In the genomic region with DNA sequence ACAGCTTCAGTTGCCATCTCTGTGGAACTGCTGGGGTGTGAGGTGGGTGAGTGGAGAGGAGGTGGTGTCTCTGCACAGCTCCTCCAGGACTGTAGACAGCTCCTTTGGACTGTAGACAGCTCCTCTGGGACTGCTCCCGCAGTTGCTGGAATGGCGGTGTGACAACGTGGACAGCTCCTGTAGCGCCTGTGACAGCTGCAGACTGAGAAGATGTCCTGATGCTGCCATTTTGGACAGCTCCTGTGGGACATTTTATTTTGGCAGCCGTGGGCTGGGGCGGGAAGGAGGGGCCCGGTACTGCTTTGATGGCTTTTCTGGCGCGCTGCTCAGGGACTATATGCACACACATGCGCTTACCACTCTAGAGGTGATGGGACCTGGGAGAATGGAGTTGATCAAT, we compare ENCODE assay signal across 12 mouse cellular contexts. TPM values are rescaled to one million over a fixed set of nuclear protein-coding genes. Genes with fewer than 3 reads are reported as not detected.
DNase-seq lines count a peak whose midpoint lies in the region; ATAC-seq and TF ChIP-seq lines count a peak whose summit lies in the region.
"Had no signal": no experiment of that assay in that cellular context is flagged by ENCODE, and none has a peak within 500 bp of the region (broad histone marks: within the 10 kb centered on the region; RNA-seq: fewer than 3 reads in every experiment).

No protein-coding gene starts in this region.

- no peak for ATAC-seq in intestine, postnatal 0 days
- ATAC-seq in intestine, embryonic 15.5 days = no peak
- no peak for ATAC-seq in liver, embryonic 12.5 days
- ATAC-seq in midbrain, embryonic 14.5 days (ENCODE audit: low FRiP score, low TSS enrichment) = no peak

- no peak overlapping the region for H3K9ac ChIP-seq in intestine, postnatal 0 days (ENCODE audit: low read depth, low read length)
- no peak overlapping the region for H3K9ac ChIP-seq in intestine, embryonic 15.5 days
- H3K9ac ChIP-seq in liver, embryonic 12.5 days = no peak overlapping the region
- no peak overlapping the region for H3K9ac ChIP-seq in midbrain, embryonic 14.5 days (replicated peaks; ENCODE audit: low read length)
- H3K9ac ChIP-seq: embryonic facial prominence, embryonic 13.5 days; stomach, embryonic 15.5 days had no signal

- no peaks in the 10 kb centered on the region; the same call in 1 of the 2 replicates for H3K4me1 ChIP-seq in intestine, postnatal 0 days (replicated peaks; ENCODE audit: control insufficient read depth, insufficient read depth, low read length)
- peaks cover 7% of the 10 kb centered on the region for H3K4me1 ChIP-seq in intestine, embryonic 15.5 days (replicated peaks)
- H3K4me1 ChIP-seq in E14TG2a.4 (replicated peaks; ENCODE audit: low read depth, low read length) = peaks cover 41% of the 10 kb centered on the region
- peaks cover 33% of the 10 kb centered on the region for H3K4me1 ChIP-seq in liver, embryonic 12.5 days
- H3K4me1 ChIP-seq in midbrain, embryonic 14.5 days (ENCODE audit: control insufficient read depth, insufficient read depth, low read length) = peaks cover 11% of the 10 kb centered on the region

- no peak overlapping the region for H3K27ac ChIP-seq in intestine, postnatal 0 days (ENCODE audit: low read depth, low read length)
- no peak overlapping the region for H3K27ac ChIP-seq in intestine, embryonic 15.5 days
- no peak overlapping the region for H3K27ac ChIP-seq in liver, embryonic 12.5 days
- no peak overlapping the region for H3K27ac ChIP-seq in midbrain, embryonic 14.5 days (replicated peaks; ENCODE audit: low read depth, low read length)
- H3K27ac ChIP-seq: embryonic facial prominence, embryonic 13.5 days; forebrain, embryonic 10.5 days; stomach, embryonic 15.5 days had no signal

- no peak overlapping the region for H3K4me3 ChIP-seq in intestine, postnatal 0 days (ENCODE audit: low read depth, low read length)
- H3K4me3 ChIP-seq in intestine, embryonic 15.5 days (replicated peaks) = no peak overlapping the region
- peak overlapping the region; percentile 43; the same call in 1 of the 2 replicates for H3K4me3 ChIP-seq in E14TG2a.4 (replicated peaks; ENCODE audit: low read length)
- no peak overlapping the region for H3K4me3 ChIP-seq in liver, embryonic 12.5 days
- no peak overlapping the region for H3K4me3 ChIP-seq in midbrain, embryonic 14.5 days (replicated peaks; ENCODE audit: low read depth, low read length)
- H3K4me3 ChIP-seq: embryonic facial prominence, embryonic 13.5 days; forebrain, embryonic 10.5 days; stomach, embryonic 15.5 days had no signal

- peak; percentile 4 for DNase-seq in embryo, embryonic 10.5 days (ENCODE audit: low spot score)
- no peak for DNase-seq in embryo, embryonic 9.5 days (ENCODE audit: extremely low spot score)
- no peak for DNase-seq in midbrain, embryonic 14.5 days
- DNase-seq in adipocyte (ENCODE audit: low spot score) = no peak
- DNase-seq: cerebellum, adult 9-10 months had no signal

- no peaks in the 10 kb centered on the region for H3K36me3 ChIP-seq in intestine, postnatal 0 days (ENCODE audit: control insufficient read depth, insufficient read depth)
- no peaks in the 10 kb centered on the region for H3K36me3 ChIP-seq in intestine, embryonic 15.5 days
- no peaks in the 10 kb centered on the region for H3K36me3 ChIP-seq in E14TG2a.4 (ENCODE audit: insufficient read depth, low read length)
- H3K36me3 ChIP-seq in liver, embryonic 12.5 days = no peaks in the 10 kb centered on the region
- no peaks in the 10 kb centered on the region for H3K36me3 ChIP-seq in midbrain, embryonic 14.5 days (ENCODE audit: control insufficient read depth, insufficient read depth, low read length)
- H3K36me3 ChIP-seq: embryonic facial prominence, embryonic 13.5 days; forebrain, embryonic 10.5 days; stomach, embryonic 15.5 days had no signal

- 42% methylated on average over 10 of the region's 10 CpGs for WGBS in intestine, postnatal 0 days
- whole genome bisulfite sequencing in intestine, embryonic 15.5 days = 47% methylated on average over 10 of the region's 10 CpGs
- WGBS in liver, embryonic 12.5 days (ENCODE audit: insufficient replicate concordance) = 50% methylated on average over 10 of the region's 10 CpGs
- 68% methylated on average over 10 of the region's 10 CpGs for WGBS in midbrain, embryonic 14.5 days

- no peaks in the 10 kb centered on the region for H3K27me3 ChIP-seq in intestine, postnatal 0 days (replicated peaks; ENCODE audit: control insufficient read depth, insufficient read depth, low read length)
- no peaks in the 10 kb centered on the region for H3K27me3 ChIP-seq in intestine, embryonic 15.5 days (replicated peaks)
- peaks cover 2% of the 10 kb centered on the region for H3K27me3 ChIP-seq in E14TG2a.4 (ENCODE audit: insufficient read depth, low read length)
- H3K27me3 ChIP-seq in liver, embryonic 12.5 days (replicated peaks) = no peaks in the 10 kb centered on the region; the same call in 1 of the 2 replicates
- H3K27me3 ChIP-seq in midbrain, embryonic 14.5 days (ENCODE audit: control insufficient read depth, insufficient read depth, low read length) = no peaks in the 10 kb centered on the region
- H3K27me3 ChIP-seq: embryonic facial prominence, embryonic 13.5 days; stomach, embryonic 15.5 days had no signal

- H3K9me3 ChIP-seq in intestine, postnatal 0 days (ENCODE audit: control insufficient read depth) = no peaks in the 10 kb centered on the region
- no peaks in the 10 kb centered on the region for H3K9me3 ChIP-seq in intestine, embryonic 15.5 days
- H3K9me3 ChIP-seq in E14TG2a.4 (ENCODE audit: low read length) = no peaks in the 10 kb centered on the region
- H3K9me3 ChIP-seq in liver, embryonic 12.5 days (replicated peaks) = no peaks in the 10 kb centered on the region
- H3K9me3 ChIP-seq in midbrain, embryonic 14.5 days (ENCODE audit: control insufficient read depth, low read length) = no peaks in the 10 kb centered on the region
- H3K9me3 ChIP-seq: embryonic facial prominence, embryonic 13.5 days; forebrain, embryonic 10.5 days; stomach, embryonic 15.5 days had no signal

- TF ChIP-seq CTCF in intestine, postnatal 0 days (IDR thresholded peaks at IDR 0.05; ENCODE audit: low read depth) = no peak
- no peak for TF ChIP-seq CTCF in E14TG2a.4 (conservative IDR thresholded peaks at IDR 0.05; ENCODE audit: low read length)

- peak overlapping the region; percentile 13; the same call in 1 of the 2 replicates for H3K4me2 ChIP-seq in intestine, postnatal 0 days (replicated peaks; ENCODE audit: low read depth)
- no peak overlapping the region for H3K4me2 ChIP-seq in intestine, embryonic 15.5 days (replicated peaks)
- H3K4me2 ChIP-seq in liver, embryonic 12.5 days = peak overlapping the region; percentile 49
- H3K4me2 ChIP-seq in midbrain, embryonic 14.5 days (ENCODE audit: low read length) = no peak overlapping the region

RNA-seq across cellular contexts. Expression of a gene that starts 3.3 kb away (rescaled TPM):
- 125 and 136 TPM in 2 replicates for polyA plus RNA-seq in intestine, postnatal 0 days (2015; fragmentation: Nextera tagmentation; extraction: Ambion mirVana)
- polyA plus RNA-seq in intestine, embryonic 15.5 days (2015; fragmentation: Nextera tagmentation; extraction: Ambion mirVana) = 137 and 140 TPM in 2 replicates
- 60.2 and 66.9 TPM in 2 replicates for polyA plus RNA-seq in liver, embryonic 12.5 days (2016; fragmentation: Nextera tagmentation; extraction: Ambion mirVana)
- 125 and 132 TPM in 2 replicates for polyA plus RNA-seq in midbrain, embryonic 14.5 days (2014; fragmentation: Nextera tagmentation; extraction: Ambion mirVana)

RNA-seq across cellular contexts. Expression of a gene that starts 15.5 kb away (rescaled TPM):
- polyA plus RNA-seq in intestine, postnatal 0 days (2015; fragmentation: Nextera tagmentation; extraction: Ambion mirVana) = 29.0 and 32.0 TPM in 2 replicates
- polyA plus RNA-seq in intestine, embryonic 15.5 days (2015; fragmentation: Nextera tagmentation; extraction: Ambion mirVana) = 34.5 and 34.6 TPM in 2 replicates
- 14.0 and 15.7 TPM in 2 replicates for polyA plus RNA-seq in liver, embryonic 12.5 days (2016; fragmentation: Nextera tagmentation; extraction: Ambion mirVana)
- 34.7 and 45.0 TPM in 2 replicates for polyA plus RNA-seq in midbrain, embryonic 14.5 days (2014; fragmentation: Nextera tagmentation; extraction: Ambion mirVana)

RNA-seq across cellular contexts. Expression of a gene that starts 16.1 kb away (rescaled TPM):
- 1.1 TPM in 2 replicates for polyA plus RNA-seq in intestine, postnatal 0 days (2015; fragmentation: Nextera tagmentation; extraction: Ambion mirVana)
- 4.7 and 4.8 TPM in 2 replicates for polyA plus RNA-seq in intestine, embryonic 15.5 days (2015; fragmentation: Nextera tagmentation; extraction: Ambion mirVana)
- 0.71 and 1.1 TPM in 2 replicates for polyA plus RNA-seq in liver, embryonic 12.5 days (2016; fragmentation: Nextera tagmentation; extraction: Ambion mirVana)
- polyA plus RNA-seq in midbrain, embryonic 14.5 days (2014; fragmentation: Nextera tagmentation; extraction: Ambion mirVana) = 19.3 and 32.7 TPM in 2 replicates

RNA-seq across cellular contexts. Expression of a gene that starts 17.8 kb away (rescaled TPM):
- polyA plus RNA-seq in intestine, postnatal 0 days (2015; fragmentation: Nextera tagmentation; extraction: Ambion mirVana) = 19.3 and 23.7 TPM in 2 replicates
- polyA plus RNA-seq in intestine, embryonic 15.5 days (2015; fragmentation: Nextera tagmentation; extraction: Ambion mirVana) = 26.2 and 35.0 TPM in 2 replicates
- 33.5 and 34.6 TPM in 2 replicates for polyA plus RNA-seq in liver, embryonic 12.5 days (2016; fragmentation: Nextera tagmentation; extraction: Ambion mirVana)
- 54.8 and 57.3 TPM in 2 replicates for polyA plus RNA-seq in midbrain, embryonic 14.5 days (2014; fragmentation: Nextera tagmentation; extraction: Ambion mirVana)

RNA-seq across cellular contexts. Expression of a gene that starts 34.0 kb away (rescaled TPM):
- 0.31 and 0.47 TPM in 2 replicates for polyA plus RNA-seq in intestine, postnatal 0 days (2015; fragmentation: Nextera tagmentation; extraction: Ambion mirVana)
- polyA plus RNA-seq in intestine, embryonic 15.5 days (2015; fragmentation: Nextera tagmentation; extraction: Ambion mirVana) = 0.48 and 0.85 TPM in 2 replicates
- polyA plus RNA-seq in liver, embryonic 12.5 days (2016; fragmentation: Nextera tagmentation; extraction: Ambion mirVana) = 0.26 and 0.41 TPM in 2 replicates
- 2.7 TPM in 2 replicates for polyA plus RNA-seq in midbrain, embryonic 14.5 days (2014; fragmentation: Nextera tagmentation; extraction: Ambion mirVana)

Comparison
In these comparisons a context has a peak if more than half of its experiments do, and no peak if none do; other contexts are left out.
1. H3K4me2 ChIP-seq: peak in intestine, postnatal 0 days (single experiment) and liver, embryonic 12.5 days (single experiment); none in intestine, embryonic 15.5 days (single experiment) and midbrain, embryonic 14.5 days (single experiment).